Mouse (Mus musculus) MEL (cell line): ENCODE results near the gene Sgsm2. TPM values are rescaled to one million over a fixed set of nuclear protein-coding genes. Genes with fewer than 3 reads are reported as not detected.

Source experiments
- DNase-seq: peaks from one replicate; pipeline ENCODE4 v3.0.0; 2011; ENCODE audit warnings: low read depth, low spot score
- H3K27ac ChIP-seq: 2 replicates; pipeline ENCODE4 v1.5.1; 2012; ENCODE audit warnings: low read depth, mild to moderate bottlenecking, control low read depth, low read length, moderate library complexity; ENCODE audit not compliant: control insufficient read depth
- H3K27me3 ChIP-seq, 2 experiments: fragments of 150-350 bp in 1 of 2; sonication (generic) in 1 of 2; 2 replicates each; pipeline ENCODE4 v1.6.1; 2012; ENCODE audit warnings: low read length in 2 of 2, mild to moderate bottlenecking in 2 of 2, improper control_type of control experiment in 1 of 2, moderate library complexity in 1 of 2; ENCODE audit not compliant: insufficient read depth in 2 of 2, control insufficient read depth in 1 of 2
- H3K36me3 ChIP-seq, 2 experiments: 2 replicates each; pipeline ENCODE4 v1.6.1; 2012 to 2014; ENCODE audit warnings: low read length in 2 of 2, improper control_type of control experiment in 1 of 2, inconsistent platforms in 1 of 2, mild to moderate bottlenecking in 1 of 2; ENCODE audit not compliant: insufficient read depth in 2 of 2, control insufficient read depth in 1 of 2
- H3K4me1 ChIP-seq, 2 experiments: fragments of 150-350 bp in 1 of 2; sonication (generic) in 1 of 2; 2 replicates each; pipeline ENCODE4 v1.6.1; 2012; ENCODE audit warnings: low read length in 2 of 2, improper control_type of control experiment in 1 of 2, mild to moderate bottlenecking in 1 of 2; ENCODE audit not compliant: insufficient read depth in 2 of 2, control insufficient read depth in 1 of 2
- H3K4me3 ChIP-seq, 2 experiments: fragments of 150-350 bp in 1 of 2; sonication (generic) in 1 of 2; 2 replicates each; pipeline ENCODE4 v1.5.1; 2012; ENCODE audit warnings: low read depth in 2 of 2, low read length in 2 of 2, mild to moderate bottlenecking in 2 of 2, moderate library complexity in 2 of 2, control low read depth in 1 of 2, improper control_type of control experiment in 1 of 2; ENCODE audit not compliant: control insufficient read depth in 1 of 2, insufficient read depth in 1 of 2
- H3K79me2 ChIP-seq: 2 replicates; pipeline ENCODE4 v1.6.1; 2012; ENCODE audit warnings: mild to moderate bottlenecking, low read length, moderate library complexity; ENCODE audit not compliant: control insufficient read depth, poor library complexity, insufficient read depth
- H3K9ac ChIP-seq: 2 replicates; pipeline ENCODE4 v1.6.1; 2012; ENCODE audit warnings: low read depth, mild to moderate bottlenecking, control low read depth, low read length, moderate library complexity; ENCODE audit not compliant: control insufficient read depth, poor library complexity, severe bottlenecking
- H3K9me3 ChIP-seq: fragments of 150-350 bp; sonication (generic); replicated peaks from 2 replicates; pipeline ENCODE4 v1.6.1; 2012; ENCODE audit warnings: mild to moderate bottlenecking, low read length, improper control_type of control experiment, moderate library complexity; ENCODE audit not compliant: insufficient read depth
- BHLHE40 ChIP-seq: IDR thresholded peaks from 2 replicates; pipeline ENCODE4 v1.6.1; 2012; ENCODE audit warnings: low read depth, mild to moderate bottlenecking, inconsistent platforms, low read length, improper control_type of control experiment, borderline replicate concordance
- CHD2 ChIP-seq: IDR thresholded peaks from 2 replicates; pipeline ENCODE4 v1.6.1; 2011; ENCODE audit warnings: low read length, improper control_type of control experiment
- E2F4 ChIP-seq: IDR thresholded peaks from 2 replicates; pipeline ENCODE4 v1.6.1; 2011; ENCODE audit warnings: low read depth, low read length, improper control_type of control experiment, borderline replicate concordance
- ELF1 ChIP-seq: IDR thresholded peaks from 2 replicates; pipeline ENCODE4 v1.6.1; 2014; ENCODE audit warnings: low read depth, mild to moderate bottlenecking, inconsistent platforms, low read length, improper control_type of control experiment, moderate library complexity
- ETS1 ChIP-seq: IDR thresholded peaks from 2 replicates; pipeline ENCODE4 v1.6.1; 2012; ENCODE audit warnings: low read depth, mild to moderate bottlenecking, inconsistent platforms, low read length, improper control_type of control experiment, moderate library complexity
- GABPA ChIP-seq: IDR thresholded peaks from 2 replicates; pipeline ENCODE4 v1.6.1; 2012; ENCODE audit warnings: low read depth, mild to moderate bottlenecking, inconsistent platforms, low read length, improper control_type of control experiment, moderate library complexity
- HCFC1 ChIP-seq: IDR thresholded peaks from 2 replicates; pipeline ENCODE4 v1.6.1; 2012; ENCODE audit warnings: low read depth, mild to moderate bottlenecking, inconsistent platforms, low read length, improper control_type of control experiment, moderate library complexity
- JUND ChIP-seq: IDR thresholded peaks from 2 replicates; pipeline ENCODE4 v1.6.1; 2011; ENCODE audit warnings: low read depth, mild to moderate bottlenecking, improper control_type of control experiment, low read length
- MAFK ChIP-seq: IDR thresholded peaks from 2 replicates; pipeline ENCODE4 v1.6.1; 2011; ENCODE audit warnings: low read depth, mild to moderate bottlenecking, low read length, improper control_type of control experiment, borderline replicate concordance
- MAX ChIP-seq: IDR thresholded peaks from 2 replicates; pipeline ENCODE4 v1.6.1; 2011; ENCODE audit warnings: low read length, improper control_type of control experiment
- MYB ChIP-seq: IDR thresholded peaks from 2 replicates; pipeline ENCODE4 v1.6.1; 2011; ENCODE audit warnings: mild to moderate bottlenecking, low read depth, low read length, improper control_type of control experiment
- NRF1 ChIP-seq: IDR thresholded peaks from 2 replicates; pipeline ENCODE4 v1.6.1; 2014; ENCODE audit warnings: low read depth, mild to moderate bottlenecking, inconsistent platforms, low read length, improper control_type of control experiment, moderate library complexity; ENCODE audit not compliant: poor library complexity, insufficient read depth, severe bottlenecking
- POLR2A ChIP-seq, 2 experiments: IDR thresholded peaks; 2 replicates each; pipeline ENCODE4 v1.6.1; 2011 to 2012; ENCODE audit warnings: low read length in 2 of 2, mild to moderate bottlenecking in 2 of 2, control low read depth in 1 of 2, improper control_type of control experiment in 1 of 2, low read depth in 1 of 2, moderate library complexity in 1 of 2; ENCODE audit not compliant: control insufficient read depth in 1 of 2, insufficient read depth in 1 of 2, poor library complexity in 1 of 2
- POLR2AphosphoS2 ChIP-seq: IDR thresholded peaks from 2 replicates; pipeline ENCODE4 v1.6.1; 2011; ENCODE audit warnings: low read length, improper control_type of control experiment
- SIN3A ChIP-seq: IDR thresholded peaks from 2 replicates; pipeline ENCODE4 v1.6.1; 2012; ENCODE audit warnings: low read length, improper control_type of control experiment, inconsistent platforms
- SMC3 ChIP-seq: IDR thresholded peaks from 2 replicates; pipeline ENCODE4 v1.6.1; 2011; ENCODE audit warnings: low read depth, low read length, improper control_type of control experiment
- TCF12 ChIP-seq: IDR thresholded peaks from 2 replicates; pipeline ENCODE4 v1.6.1; 2014; ENCODE audit warnings: low read depth, mild to moderate bottlenecking, inconsistent platforms, low read length, improper control_type of control experiment, moderate library complexity
- ZMIZ1 ChIP-seq: IDR thresholded peaks from 2 replicates; pipeline ENCODE4 v1.6.1; 2012; ENCODE audit warnings: low read depth, mild to moderate bottlenecking, inconsistent platforms, low read length, improper control_type of control experiment, moderate library complexity
- ZNF384 ChIP-seq: IDR thresholded peaks from 2 replicates; pipeline ENCODE4 v1.6.1; 2012; ENCODE audit warnings: low read depth, mild to moderate bottlenecking, inconsistent platforms, low read length, improper control_type of control experiment
- polyA plus RNA-seq, 2 experiments: library from polyadenylated mRNA; stranded (reverse) in 1 of 2; unstranded in 1 of 2; fragments of >175 nt in 1 of 2; fragments of >200 nt in 1 of 2; gene quantifications; 2 replicates each; pipeline versions ENCODE4 v1.2.1 to v1.2.4; 2012; ENCODE audit warnings: low replicate concordance in 2 of 2, low read depth in 1 of 2; ENCODE audit not compliant: insufficient read length in 2 of 2, insufficient read depth in 1 of 2, missing spikeins in 1 of 2
- total RNA-seq: library from RNA; depleted of rRNA; stranded (reverse); fragments of 300-350 nt; gene quantifications from 2 replicates; pipeline ENCODE4 v1.2.3, GENCODE M21; 2012

Sgsm2 gene
- total and polyA plus RNA-seq, 3 experiments, result 7.2 to 15.1 TPM; not detected in 1

- no peak for DNase-seq
- Histone ChIP-seq H3K4me1 (peaks cover 6 to 18% of the 10 kb centered on the region in 2 experiments; a peak in 3 of 4 replicates), H3K9me3 (no peaks in the 10 kb centered on the region), H3K27me3 (no peaks in the 10 kb centered on the region), H3K9ac (no peak overlapping the region), H3K36me3 (peaks cover 0 to 12% of the 10 kb centered on the region in 2 experiments; a peak in 2 of 4 replicates), H3K4me3 (no peak overlapping the region), H3K79me2 (peaks cover 21% of the 10 kb centered on the region), H3K27ac (no peak overlapping the region)
- TF ChIP-seq SIN3A (no peak), MYB (no peak), MAX (no peak), ZMIZ1 (no peak)
Observed at GRCm38 (mm10) chr11:74841366-74841765, 55.5 kb downstream of the Sgsm2 start.

GRCm38 (mm10) chr11:74840739-74841138, 56.1 kb downstream of the Sgsm2 start:
- no peak for DNase-seq
- H3K27ac ChIP-seq, result no peak overlapping the region

GRCm38 (mm10) chr11:74839860-74840715, 56.8 kb downstream of the Sgsm2 start:
- H3K9me3 ChIP-seq, result no peaks in the 10 kb centered on the region
- H3K4me1 ChIP-seq, result peaks cover 6 to 18% of the 10 kb centered on the region in 2 experiments; a peak in 3 of 4 replicates
- H3K79me2 ChIP-seq, result peaks cover 26% of the 10 kb centered on the region
- no peak for DNase-seq
- H3K4me3 ChIP-seq, result no peak overlapping the region
- H3K36me3 ChIP-seq, result peaks cover 0 to 12% of the 10 kb centered on the region in 2 experiments; a peak in 2 of 4 replicates
- no peak for TF ChIP-seq CHD2
- TF ChIP-seq TCF12, result no peak
- TF ChIP-seq E2F4, result no peak
- no peak for TF ChIP-seq POLR2A (IDR thresholded peaks at IDR 0.05; ENCODE audit: control insufficient read depth in 1 of 2, insufficient read depth in 1 of 2, low read depth in 1 of 2, low read length in 2 of 2, poor library complexity in 1 of 2)
- no peak for TF ChIP-seq JUND
- TF ChIP-seq NRF1, result no peak
- TF ChIP-seq GABPA, result no peak
- TF ChIP-seq ETS1, result no peak
- TF ChIP-seq ELF1, result no peak
- no peak for TF ChIP-seq POLR2AphosphoS2
- TF ChIP-seq ZNF384, result no peak
- no peak overlapping the region for H3K27ac ChIP-seq
- H3K27me3 ChIP-seq, result no peaks in the 10 kb centered on the region
- H3K9ac ChIP-seq, result no peak overlapping the region

More at GRCm38 (mm10) chr11:74840739-74841138, 56.1 kb downstream of the Sgsm2 start:
- Histone ChIP-seq H3K4me3 (no peak overlapping the region), H3K36me3 (peaks cover 0 to 12% of the 10 kb centered on the region in 2 experiments; a peak in 2 of 4 replicates), H3K79me2 (peaks cover 25% of the 10 kb centered on the region), H3K27me3 (no peaks in the 10 kb centered on the region), H3K9ac (no peak overlapping the region), H3K9me3 (no peaks in the 10 kb centered on the region), H3K4me1 (peaks cover 6 to 18% of the 10 kb centered on the region in 2 experiments; a peak in 3 of 4 replicates)
- TF ChIP-seq NRF1 (no peak), BHLHE40 (no peak), HCFC1 (no peak), SMC3 (no peak), MAFK (no peak), MAX (no peak), SIN3A (no peak)
